Mouse (Mus musculus) bone marrow macrophage, adult 2 months (primary cell): ENCODE measurements around the gene Vps26c. TPM values are rescaled to one million over a fixed set of nuclear protein-coding genes. Genes with fewer than 3 reads are reported as not detected.
A peak's percentile ranks its signal among the peaks of the same experiment; 100 is the strongest.
"Not testable (repeated sequence)": the region's sequence is repeated elsewhere in the genome, so short reads cannot be mapped to it uniquely, and the experiment has no call there.

Experiments
- H3K27ac ChIP-seq: 2 replicates; pipeline ENCODE4 v1.5.1; 2012; ENCODE audit warnings: low read depth, low read length; ENCODE audit not compliant: insufficient read depth
- H3K4me1 ChIP-seq: 2 replicates; pipeline ENCODE4 v1.6.1; 2012; ENCODE audit warnings: low read length; ENCODE audit not compliant: control insufficient read depth, insufficient read depth
- H3K4me3 ChIP-seq: 2 replicates; pipeline ENCODE4 v1.5.1; 2012; ENCODE audit warnings: mild to moderate bottlenecking, low read length, moderate library complexity; ENCODE audit not compliant: insufficient read depth
- CTCF ChIP-seq: IDR thresholded peaks from 2 replicates; pipeline ENCODE4 v1.5.1; 2012; ENCODE audit warnings: low read depth, mild to moderate bottlenecking, low read length, moderate library complexity
- POLR2A ChIP-seq: IDR thresholded peaks from 2 replicates; pipeline ENCODE4 v1.6.1; 2012; ENCODE audit warnings: mild to moderate bottlenecking, low read depth, low read length, borderline replicate concordance
- polyA plus RNA-seq: library from polyadenylated mRNA; stranded (reverse); fragments of >200 nt; gene quantifications from 2 replicates; pipeline ENCODE4 v1.2.4, GENCODE M21; 2012; ENCODE audit not compliant: missing spikeins, insufficient read depth, insufficient read length

The Vps26c gene
- polyA plus RNA-seq, 1 experiment, result 63.8 TPM

DNA sequence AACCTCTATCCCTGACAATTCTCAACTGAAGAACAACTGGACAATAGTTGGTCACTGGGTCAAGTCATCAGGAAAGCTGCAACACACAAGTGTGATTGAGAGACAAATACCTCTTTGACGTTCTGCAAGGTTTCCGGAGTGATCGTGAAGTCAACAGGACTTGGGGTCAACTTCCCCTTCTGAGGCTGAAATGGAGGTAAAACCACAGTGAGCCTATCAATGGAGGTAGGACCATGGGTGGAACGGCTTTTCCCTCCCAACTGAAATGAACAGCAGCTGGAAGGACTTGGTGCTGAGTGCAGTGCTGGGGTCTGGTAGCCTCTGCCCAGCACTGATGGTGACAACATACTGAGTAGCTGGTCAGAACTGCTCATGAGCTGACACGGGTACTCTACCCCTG, 22.4 kb downstream of the Vps26c start:
- Histone ChIP-seq H3K4me1 (peaks cover 25% of the 10 kb centered on the region), H3K27ac (no peak overlapping the region), H3K4me3 (no peak overlapping the region)
- TF ChIP-seq CTCF, result no peak
- TF ChIP-seq POLR2A, result no peak

DNA sequence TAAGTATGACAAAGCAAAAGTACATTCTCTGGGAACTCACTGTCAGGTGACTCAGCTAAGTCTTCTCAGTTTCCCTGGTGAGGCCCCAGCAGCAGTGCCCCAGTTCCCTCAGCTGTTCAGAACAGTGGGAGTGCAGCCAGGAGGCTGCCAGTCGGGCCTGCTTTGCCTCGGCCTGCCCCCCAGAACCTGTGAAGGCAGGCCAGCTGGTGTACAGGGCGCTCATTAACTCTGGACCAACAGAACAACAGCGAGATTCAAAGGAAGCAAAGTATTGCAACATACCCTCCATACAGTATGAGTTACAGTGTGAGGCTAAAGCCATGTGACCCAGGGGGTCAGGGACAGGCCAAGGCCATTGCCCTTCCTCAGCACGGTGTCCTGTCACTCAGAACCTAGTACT, 28.7 kb downstream of the Vps26c start:
- no peak overlapping the region for H3K4me3 ChIP-seq
- H3K4me1 ChIP-seq, result peaks cover 34% of the 10 kb centered on the region
- peak overlapping the region; percentile 66 for H3K27ac ChIP-seq
- no peak for TF ChIP-seq POLR2A
- TF ChIP-seq CTCF, result no peak

- H3K27ac ChIP-seq, result peak overlapping the region; percentile 63
- H3K4me1 ChIP-seq, result peaks cover 29% of the 10 kb centered on the region
- not testable (repeated sequence) for H3K4me3 ChIP-seq
Measured at GRCm38 (mm10) chr16:94497176-94497575, 29.5 kb downstream of the Vps26c start.

- no peak overlapping the region for H3K27ac ChIP-seq
- no peak overlapping the region for H3K4me3 ChIP-seq
- no peak for TF ChIP-seq CTCF
- H3K4me1 ChIP-seq, result peaks cover 4% of the 10 kb centered on the region; the same call in 1 of the 2 replicates
Measured at GRCm38 (mm10) chr16:94489326-94489725, 37.3 kb downstream of the Vps26c start.

- TF ChIP-seq POLR2A (no peak), CTCF (no peak)
- Histone ChIP-seq H3K4me3 (no peak overlapping the region), H3K27ac (no peak overlapping the region), H3K4me1 (peaks cover 4% of the 10 kb centered on the region; the same call in 1 of the 2 replicates)
Measured at GRCm38 (mm10) chr16:94487341-94487740, 39.3 kb downstream of the Vps26c start.

GRCm38 (mm10) chr16:94484752-94485535, 41.7 kb downstream of the Vps26c start:
- Histone ChIP-seq H3K27ac (no peak overlapping the region), H3K4me1 (peaks cover 4% of the 10 kb centered on the region; the same call in 1 of the 2 replicates), H3K4me3 (no peak overlapping the region)
- TF ChIP-seq CTCF, result no peak
- TF ChIP-seq POLR2A, result no peak

- Histone ChIP-seq H3K4me3 (no peak overlapping the region), H3K4me1 (no peaks in the 10 kb centered on the region), H3K27ac (no peak overlapping the region)
- TF ChIP-seq POLR2A, result no peak
- no peak for TF ChIP-seq CTCF
Measured at GRCm38 (mm10) chr16:94473086-94473822, 53.4 kb downstream of the Vps26c start.

- Histone ChIP-seq H3K4me3 (no peak overlapping the region), H3K4me1 (no peaks in the 10 kb centered on the region), H3K27ac (no peak overlapping the region)
- TF ChIP-seq CTCF, result no peak
- TF ChIP-seq POLR2A, result no peak
Measured at GRCm38 (mm10) chr16:94472515-94472951, 54.1 kb downstream of the Vps26c start.

- no peak overlapping the region for H3K27ac ChIP-seq
- no peak overlapping the region for H3K4me3 ChIP-seq
- no peaks in the 10 kb centered on the region for H3K4me1 ChIP-seq
- TF ChIP-seq POLR2A, result no peak
- TF ChIP-seq CTCF, result no peak
Measured at GRCm38 (mm10) chr16:94468391-94468790, 58.2 kb downstream of the Vps26c start.

GRCm38 (mm10) chr16:94467337-94468055, 59.1 kb downstream of the Vps26c start:
- TF ChIP-seq CTCF (no peak), POLR2A (no peak)
- Histone ChIP-seq H3K4me1 (no peaks in the 10 kb centered on the region), H3K27ac (no peak overlapping the region), H3K4me3 (no peak overlapping the region)

DNA sequence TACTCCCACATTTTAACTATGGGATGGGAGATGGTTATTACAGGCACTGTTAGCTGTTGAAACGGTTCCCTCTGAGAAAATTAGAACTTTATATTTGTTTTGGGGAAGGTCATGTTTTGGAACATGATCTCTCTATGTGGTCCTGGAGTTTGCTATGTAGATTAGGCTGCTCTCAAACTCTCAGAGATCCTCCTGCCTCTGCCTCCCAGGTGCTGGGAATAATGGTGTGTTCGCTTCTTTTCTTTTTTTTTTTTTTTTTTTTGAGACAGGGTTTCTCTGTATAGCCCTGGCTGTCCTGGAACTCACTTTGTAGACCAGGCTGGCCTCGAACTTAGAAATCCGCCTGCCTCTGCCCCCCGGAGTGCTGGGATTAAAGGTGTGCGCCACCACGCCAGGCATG, 60.3 kb downstream of the Vps26c start:
- H3K27ac ChIP-seq, result not testable (repeated sequence)

More for the DNA sequence above, 60.3 kb downstream of the Vps26c start:
- not testable (repeated sequence) for H3K4me1 ChIP-seq, H3K4me3 ChIP-seq
